Mouse (Mus musculus) embryo, embryonic 11.5 days (tissue): ENCODE measurements around the gene C130050O18Rik.

Experiments used
- DNase-seq: peaks from one replicate; pipeline ENCODE4 v3.0.0-alpha.2; 2012; ENCODE audit warnings: low read depth, low spot score

The C130050O18Rik gene

GRCm38 (mm10) chr5:139457241-139457640, 52.2 kb downstream of the C130050O18Rik start:
- no peak for DNase-seq

GRCm38 (mm10) chr5:139459938-139460337, 54.9 kb downstream of the C130050O18Rik start:
- no peak for DNase-seq

DNA sequence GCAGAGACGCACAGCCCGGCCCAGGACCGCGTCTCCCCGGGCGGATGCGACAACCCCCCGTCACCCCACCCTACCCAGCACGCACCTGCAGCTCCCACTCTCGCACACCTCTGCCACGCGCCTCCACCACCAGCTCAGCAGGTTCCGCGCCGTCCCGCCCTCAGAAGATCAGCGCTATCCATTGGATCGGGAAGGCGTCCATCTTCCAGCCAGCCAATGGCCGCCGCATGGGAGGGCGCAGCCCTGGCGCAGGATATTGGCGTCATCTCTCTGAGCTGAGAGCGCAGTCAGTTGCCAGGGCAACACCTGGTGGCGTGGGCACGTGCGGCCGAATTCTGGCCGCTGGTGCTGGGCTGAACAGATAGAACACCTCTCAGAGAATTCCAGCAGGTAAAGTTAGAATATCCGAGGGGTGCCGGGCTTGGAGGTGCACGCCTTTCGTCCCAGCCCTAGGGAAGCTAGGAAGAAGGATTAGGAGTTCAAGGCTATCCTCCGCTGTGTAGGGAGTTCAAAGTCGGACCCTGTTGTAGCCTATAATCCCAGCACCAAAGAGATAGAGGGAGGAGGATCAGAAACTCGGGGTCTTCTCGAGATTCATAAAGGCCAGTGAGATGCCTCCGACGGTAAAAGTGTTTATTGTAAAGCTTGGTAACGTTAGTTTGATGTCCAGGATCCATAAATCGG, 55.4 kb downstream of the C130050O18Rik start, which contains the start of gene 3110082I17Rik:
TSS of gene 3110082I17Rik (minus strand) at position 144 of the 684 bp plus-strand sequence.
- peak; percentile 93 for DNase-seq

DNA sequence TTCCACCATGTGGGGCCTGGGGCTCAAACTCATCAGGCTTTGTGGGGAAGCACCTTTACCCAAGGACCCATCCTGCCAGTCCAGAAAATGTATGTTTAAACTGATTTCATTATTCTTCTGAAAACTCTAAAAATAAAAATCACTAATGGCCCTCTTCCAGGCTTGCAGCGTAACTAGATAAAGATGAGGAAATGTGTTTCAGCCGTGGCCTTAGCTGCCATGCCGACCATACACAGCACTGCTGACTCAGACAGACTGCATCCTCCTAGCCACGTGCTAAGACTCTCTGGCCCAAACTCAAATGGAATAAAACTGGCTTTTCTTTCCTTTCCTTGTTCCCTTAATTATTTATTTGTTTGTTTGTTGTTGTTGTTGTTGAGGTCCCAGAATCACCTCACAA, 59.8 kb downstream of the C130050O18Rik start:
- no peak for DNase-seq
